Mouse (Mus musculus) spleen, postnatal 36 days (tissue): ENCODE results near the gene Gad1.
"Not testable (repeated sequence)": the region's sequence is repeated elsewhere in the genome, so short reads cannot be mapped to it uniquely, and the experiment has no call there.

Experiments
- DNase-seq, 2 experiments: peaks; one replicate each; pipeline ENCODE4 v3.0.0; 2022; ENCODE audit warnings: low spot score in 2 of 2, mixed read lengths in 1 of 2

Gene Gad1

GRCm38 (mm10) chr2:70552772-70553171, at the start of gene Gad1:
Gene Gad1 (plus strand): TSS chr2:70553072.
- no peak for DNase-seq

DNA sequence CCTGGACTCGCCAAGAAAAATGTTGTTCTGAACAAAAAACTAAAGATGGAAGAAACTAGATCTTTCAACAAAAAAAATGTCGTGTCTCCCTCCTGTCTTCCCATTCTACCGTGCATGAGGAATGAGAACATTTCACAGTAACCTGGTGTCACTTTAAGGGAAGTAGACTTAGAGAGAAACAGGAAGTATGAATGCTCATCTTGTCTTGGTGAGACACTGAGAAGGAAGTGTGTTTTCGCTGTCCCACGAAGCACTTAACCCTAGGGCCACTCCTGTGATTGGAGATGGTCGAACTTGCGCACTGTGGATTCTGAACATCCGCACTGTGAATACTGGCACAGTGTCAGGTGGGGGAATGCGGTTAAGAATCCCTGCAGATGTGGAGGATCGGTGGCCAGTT, 49.4 kb upstream of the Gad1 start:
- no peak for DNase-seq

DNA sequence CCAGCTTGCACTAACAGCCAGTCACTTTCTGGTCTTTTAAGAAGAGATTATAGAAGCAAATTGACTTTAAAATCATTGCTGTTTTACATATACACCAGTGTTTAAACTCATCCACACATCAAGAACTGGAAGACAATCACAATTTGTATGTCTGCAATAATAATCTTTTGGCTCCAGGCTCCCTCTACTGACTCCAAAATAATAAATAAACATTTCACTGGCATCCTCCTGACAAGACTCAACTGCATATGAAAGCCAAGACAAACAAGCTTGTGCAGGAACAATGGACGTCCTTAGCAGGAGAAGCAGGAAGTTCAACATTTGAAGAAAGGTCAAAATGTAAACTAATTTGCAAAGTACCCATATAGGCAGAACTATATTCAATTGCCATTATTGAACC, 47.6 kb upstream of the Gad1 start:
- DNase-seq, result no peak

DNA sequence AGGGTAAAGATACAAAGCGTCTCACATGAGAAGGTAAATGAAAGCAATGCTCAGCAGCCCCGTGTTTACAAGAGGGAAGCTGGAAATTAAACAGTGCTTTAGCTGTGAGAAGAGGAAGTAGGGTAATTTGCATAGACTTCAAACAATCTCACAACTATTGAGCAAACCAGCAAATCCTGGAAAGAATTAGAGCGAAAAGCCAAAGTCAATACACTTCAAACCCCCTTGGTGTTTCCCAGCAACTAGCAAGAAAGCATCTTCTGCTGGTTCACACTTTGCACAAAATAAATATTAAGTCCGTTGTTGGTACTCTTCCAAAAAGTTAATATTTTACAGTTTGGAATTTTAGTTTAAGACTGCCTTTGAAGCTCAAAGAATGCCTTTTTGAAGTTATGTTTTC, 47.0 kb upstream of the Gad1 start:
- DNase-seq, result peak; percentile 7 to 12

- no peak for DNase-seq
Measured at GRCm38 (mm10) chr2:70506372-70506771, 46.5 kb upstream of the Gad1 start.

GRCm38 (mm10) chr2:70508496-70508895, 44.4 kb upstream of the Gad1 start, which contains the start of gene Erich2:
Gene Erich2 (plus strand): TSS chr2:70508819.
- DNase-seq, result no peak

DNA sequence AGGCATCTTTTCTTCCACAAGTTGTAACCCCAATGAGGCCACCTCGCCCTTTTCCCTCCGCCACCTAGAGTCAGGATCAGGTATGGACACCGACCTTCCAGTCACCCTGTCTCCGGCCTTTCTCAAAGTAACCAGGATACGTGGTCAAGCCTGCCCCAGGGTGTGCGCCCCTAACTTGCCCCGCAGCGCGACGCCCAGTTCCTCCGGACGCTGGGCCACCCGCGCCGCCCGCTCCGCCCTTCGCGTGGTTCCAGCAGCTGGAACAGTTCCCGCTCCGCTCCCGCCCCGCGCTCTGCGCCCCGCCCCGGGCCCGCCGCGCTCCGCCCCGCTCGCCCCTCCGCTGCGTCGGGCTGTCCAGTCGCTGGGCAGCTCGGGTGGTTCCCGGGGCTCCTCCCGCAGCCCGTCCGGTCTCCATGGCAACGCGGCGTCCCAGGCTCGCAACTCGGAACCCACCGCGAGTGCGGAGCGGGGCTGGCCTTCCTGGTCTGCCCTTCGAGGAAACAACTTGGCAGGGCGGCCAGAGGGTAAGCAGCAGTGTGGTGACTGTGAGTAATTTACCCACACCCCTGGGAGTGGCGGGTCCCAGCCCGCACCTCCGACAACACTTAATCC, 43.7 kb upstream of the Gad1 start:
- DNase-seq, result peak; percentile 9 to 16

DNA sequence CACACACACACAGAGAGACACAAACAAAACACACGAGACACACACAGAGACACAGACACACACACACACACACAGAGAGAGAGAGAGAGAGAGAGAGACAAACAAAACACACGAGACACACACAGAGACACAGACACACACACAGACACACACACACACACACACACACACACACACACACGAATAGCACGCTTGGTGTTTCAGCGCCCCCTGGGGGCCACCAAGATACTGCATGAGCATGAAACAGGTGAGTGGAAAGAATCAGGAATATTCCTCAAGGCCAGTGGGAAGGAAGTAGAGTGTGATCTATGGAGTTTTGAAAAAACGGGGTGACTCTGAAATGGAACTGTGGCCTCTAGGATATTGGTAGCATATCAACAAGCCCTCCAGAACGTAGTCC, 14.6 kb upstream of the Gad1 start:
- DNase-seq, result not testable (repeated sequence)

DNA sequence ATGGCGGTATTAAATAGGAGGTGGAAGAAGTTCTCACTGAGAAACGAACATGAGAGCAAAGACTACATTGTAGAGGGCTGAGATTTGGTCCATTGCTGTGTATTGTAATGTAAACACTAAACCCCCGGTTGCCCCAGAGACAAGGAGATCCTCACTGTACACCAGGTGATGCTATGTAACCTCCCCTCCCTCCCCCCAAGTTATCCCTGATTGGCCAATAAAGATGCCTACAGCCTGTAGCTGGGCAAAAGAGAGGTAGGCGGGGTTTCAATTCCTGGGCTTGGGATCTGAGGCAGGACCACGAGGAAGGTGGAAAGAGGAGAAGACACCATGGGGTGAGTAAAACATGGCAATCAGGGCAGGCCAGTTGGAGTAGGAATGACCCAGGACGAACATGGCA, 2.2 kb upstream of the Gad1 start:
- no peak for DNase-seq

GRCm38 (mm10) chr2:70551446-70551845, 1.4 kb upstream of the Gad1 start:
- peak; percentile 37 to 41 for DNase-seq

- no peak for DNase-seq
Measured at GRCm38 (mm10) chr2:70552067-70552598, 739 bp upstream of the Gad1 start.

DNA sequence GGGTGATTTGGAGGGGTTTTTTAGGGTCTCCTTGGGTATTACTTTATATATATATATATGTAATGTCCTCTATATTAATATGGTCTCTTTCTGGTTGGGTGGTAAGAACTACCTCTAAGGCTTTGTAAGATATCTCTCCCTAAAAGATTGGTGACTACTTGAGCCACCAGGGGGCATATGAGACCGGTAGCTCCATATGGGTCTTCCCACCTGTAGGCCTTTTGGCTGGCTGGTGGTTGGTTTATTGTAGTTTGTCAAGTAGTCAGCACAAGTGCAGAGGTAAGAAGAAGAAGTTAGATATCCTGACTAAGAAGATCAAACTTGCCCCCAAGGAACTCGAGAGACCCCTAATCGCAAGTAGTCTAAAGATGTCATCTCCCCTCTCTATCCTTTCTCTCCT, 954 bp downstream of the Gad1 start:
- DNase-seq, result peak; percentile 51

DNA sequence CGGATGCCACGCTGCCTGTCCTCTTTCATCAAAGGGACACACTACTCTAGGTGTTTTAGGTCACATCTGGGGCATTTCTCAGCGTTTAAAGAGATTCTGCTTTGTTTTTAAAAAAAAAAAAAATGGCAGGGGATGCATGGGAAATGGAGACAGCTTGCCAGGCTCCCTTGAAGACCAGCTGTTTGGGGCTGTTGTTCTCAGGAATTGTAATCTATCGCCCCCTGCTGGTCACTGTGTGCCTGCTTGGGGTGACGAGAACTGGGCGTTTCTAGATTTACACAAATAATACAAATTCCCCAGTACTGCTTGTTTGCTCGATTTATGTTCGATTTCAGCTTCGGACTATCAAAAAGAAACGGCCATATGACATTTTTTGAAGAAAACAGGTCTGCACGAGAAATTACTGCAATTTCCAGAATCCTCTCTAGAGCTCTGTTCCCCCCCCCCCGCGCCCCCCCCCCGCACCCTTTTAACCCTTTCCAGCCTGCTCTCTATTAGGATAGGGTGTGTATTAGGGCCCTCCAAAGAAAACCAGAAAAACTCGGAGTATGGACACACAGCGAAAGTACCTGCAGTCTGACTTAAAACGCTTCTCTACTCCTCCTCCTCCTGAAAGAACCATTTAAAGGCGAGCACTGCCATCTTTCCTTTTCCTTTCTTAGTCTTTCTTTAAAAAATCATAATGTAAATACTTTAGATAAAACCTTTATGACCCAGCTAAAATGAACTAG, 5.4 kb downstream of the Gad1 start:
- DNase-seq, result peak; percentile 78 to 87

DNA sequence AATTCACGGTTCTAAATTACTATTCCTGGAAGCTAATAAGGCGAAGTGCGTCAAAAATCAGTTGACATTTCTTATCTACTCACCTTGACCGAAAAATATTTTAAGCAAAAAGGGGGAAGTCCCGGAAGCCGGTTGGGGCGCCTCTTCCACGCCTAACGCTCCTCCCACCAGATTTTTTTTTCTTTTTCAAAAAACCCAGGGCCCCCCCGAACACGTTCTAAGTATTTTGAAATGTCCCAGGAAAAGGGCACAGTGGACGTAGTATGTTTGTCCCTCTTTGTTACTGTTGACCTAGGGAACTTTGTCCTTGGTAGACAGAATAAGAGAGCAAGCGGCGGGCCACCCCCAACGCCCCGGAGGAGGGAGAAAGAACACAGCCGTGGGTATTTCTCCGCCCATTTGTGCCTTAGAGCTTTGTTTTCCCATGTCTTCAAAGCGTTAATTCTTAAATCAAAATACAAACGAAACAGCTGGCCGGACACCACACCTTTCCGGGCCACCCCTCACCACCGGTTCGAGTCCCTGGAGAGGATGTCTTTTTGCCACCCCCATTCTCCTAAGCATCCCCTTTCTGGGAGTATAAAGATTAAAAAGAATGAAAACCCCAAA, 6.1 kb downstream of the Gad1 start:
- DNase-seq, result peak; percentile 68 to 75

DNA sequence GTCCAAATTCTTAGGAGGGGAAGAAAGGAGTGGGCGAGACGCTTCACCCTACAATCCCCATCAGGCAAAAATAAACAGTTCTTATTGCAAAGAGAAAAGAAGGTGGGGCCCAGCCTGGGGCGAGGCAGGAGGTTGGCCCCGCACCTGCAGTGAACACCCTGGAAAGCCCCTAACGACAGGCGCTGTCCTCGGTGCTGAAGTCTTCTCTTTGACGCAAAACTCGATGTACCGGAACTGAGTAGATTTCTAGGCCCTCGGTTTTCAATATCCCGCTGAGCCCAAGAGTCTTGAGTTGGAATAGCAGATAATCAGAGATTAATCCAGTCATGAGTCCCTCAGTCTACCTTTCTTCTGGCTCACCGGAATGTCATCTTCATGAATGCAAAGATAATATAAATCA, 6.6 kb downstream of the Gad1 start:
- peak; percentile 90 to 92 for DNase-seq

DNA sequence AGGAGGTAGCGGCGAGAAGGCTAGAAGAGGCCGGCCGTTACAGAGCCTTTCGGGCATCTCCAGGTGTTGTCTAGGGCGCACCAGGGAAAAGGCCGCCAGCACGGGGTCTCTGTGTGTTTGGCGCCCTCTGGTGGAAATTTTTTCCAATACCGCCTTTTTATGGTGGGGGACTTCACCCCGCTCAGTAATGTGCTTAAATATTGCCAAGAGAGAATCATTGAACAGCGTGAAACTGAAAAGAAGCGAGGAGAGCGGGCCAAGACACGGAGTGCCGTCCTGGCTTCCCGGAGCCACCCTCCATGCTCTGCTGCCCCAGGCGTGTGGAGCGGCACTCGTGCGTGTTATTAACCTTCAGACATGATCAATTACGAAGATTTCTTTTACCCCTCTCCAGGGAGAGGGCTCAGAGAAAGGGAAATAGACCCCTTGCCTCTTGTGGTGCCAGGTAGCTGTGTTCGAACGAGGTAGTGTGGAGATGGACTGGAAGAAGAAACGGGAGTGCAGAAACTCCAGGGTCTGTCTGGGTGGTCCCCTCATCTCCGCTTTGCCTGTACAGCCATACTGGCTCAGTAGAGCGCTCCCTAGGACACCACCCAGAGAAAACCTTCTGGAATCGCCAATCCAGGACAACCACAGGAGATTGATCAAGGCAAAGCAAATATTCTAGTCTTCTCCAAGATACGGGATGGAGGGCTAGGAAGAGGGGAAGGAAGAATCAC, 8.4 kb downstream of the Gad1 start:
- DNase-seq, result peak; percentile 36 to 45

DNA sequence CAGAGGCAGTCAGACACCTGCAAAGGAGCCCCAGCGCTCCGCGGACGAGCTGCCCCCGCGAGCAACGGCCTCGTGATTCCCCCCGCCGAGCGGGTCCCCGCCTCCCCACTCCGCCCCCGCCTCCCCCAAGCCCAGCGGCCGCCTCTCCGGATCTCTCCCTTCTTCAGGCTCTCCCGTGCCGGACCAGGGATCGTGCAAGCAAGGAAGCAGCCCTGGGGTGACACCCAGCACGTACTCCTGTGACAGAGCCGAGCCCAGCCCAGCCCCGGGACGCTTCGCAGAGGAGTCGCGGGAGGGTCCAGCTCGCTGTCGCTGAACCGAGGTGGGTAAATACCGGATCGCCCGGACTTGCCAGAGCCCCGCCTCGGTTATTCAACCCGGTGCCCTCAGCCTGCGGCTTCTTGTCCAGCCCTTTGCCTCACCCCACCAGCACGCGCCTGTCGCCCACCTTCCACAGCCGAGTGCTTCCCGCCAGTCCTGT, 9.2 kb downstream of the Gad1 start:
- no peak for DNase-seq

- no peak for DNase-seq
Measured at GRCm38 (mm10) chr2:70562611-70562980, 9.7 kb downstream of the Gad1 start.

DNA sequence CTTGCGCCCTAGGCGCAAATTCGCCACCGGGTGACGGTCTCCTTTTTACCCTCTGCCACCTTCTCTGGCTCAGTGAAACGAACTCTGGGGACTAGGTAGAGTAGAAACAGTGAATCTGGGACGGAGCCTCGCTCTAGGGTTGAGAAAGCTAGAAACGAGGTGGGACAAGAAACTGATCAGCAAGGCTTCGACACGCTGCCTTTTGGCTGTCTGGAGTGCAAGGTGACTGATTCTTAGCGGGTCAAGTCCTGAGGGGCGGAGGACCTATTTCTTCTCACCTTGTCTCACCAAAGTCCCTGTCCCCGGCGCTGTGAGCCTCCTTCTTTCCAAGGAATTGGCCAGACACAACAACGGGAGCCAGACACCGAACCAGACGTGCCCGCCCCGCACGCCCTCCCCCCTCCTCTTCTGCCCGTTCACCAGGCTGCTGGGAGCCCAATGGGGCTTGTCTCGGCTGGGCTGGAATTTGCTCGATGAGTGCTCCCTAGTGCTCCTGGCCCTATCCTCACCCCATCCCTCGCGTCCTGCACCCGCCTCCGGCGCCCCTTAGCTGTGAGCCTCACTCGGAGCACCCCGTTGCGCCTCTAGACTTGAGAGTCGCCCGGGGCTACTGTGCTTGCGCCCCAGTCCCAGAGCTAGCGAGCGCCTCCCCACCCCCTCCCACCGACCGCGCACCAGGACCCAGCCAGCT, 10.3 kb downstream of the Gad1 start:
- DNase-seq, result no peak

- DNase-seq, result no peak
Measured at GRCm38 (mm10) chr2:70563721-70564645, 11.1 kb downstream of the Gad1 start.
